Mouse (Mus musculus) 3T3-L1 (cell line): ENCODE results near the gene Cct7.
A peak's percentile ranks its signal among the peaks of the same experiment; 100 is the strongest.

Experiments
- DNase-seq: peaks from one replicate; pipeline ENCODE4 v3.0.0-alpha.2; 2015; ENCODE audit warnings: low read depth, low spot score

Gene Cct7

DNA sequence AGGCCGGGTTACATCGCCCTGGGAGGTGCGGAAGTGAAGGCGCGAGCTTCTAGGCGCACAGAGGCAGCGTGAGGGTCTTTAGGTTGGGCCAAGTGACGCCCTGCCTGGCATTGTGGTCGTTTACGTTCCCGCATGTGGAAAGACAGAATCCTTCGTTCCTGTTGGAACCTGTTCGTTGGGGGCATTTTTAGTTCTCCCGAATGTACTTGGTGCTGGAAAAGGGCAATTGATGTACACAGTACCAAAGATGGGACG, 1.0 kb downstream of the Cct7 start:
- no peak for DNase-seq

DNA sequence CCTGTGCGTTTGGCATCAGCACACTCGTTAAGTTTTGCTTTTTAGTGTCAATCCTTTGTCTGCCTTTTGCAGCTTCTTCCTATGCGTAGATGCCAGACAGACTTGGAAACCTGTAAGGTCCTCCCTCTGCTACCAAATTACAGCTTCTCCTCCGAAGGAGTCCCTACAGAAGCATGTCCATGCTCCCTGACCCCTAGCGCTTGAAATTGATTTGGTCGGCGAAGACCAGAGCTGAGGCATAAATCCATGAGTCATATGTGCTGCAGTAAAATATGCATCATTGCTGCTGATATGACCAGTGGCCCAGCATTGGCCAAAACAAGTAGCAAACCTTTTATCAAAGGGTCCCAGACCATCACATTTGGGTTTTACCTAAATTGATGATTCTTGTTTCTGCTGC, 1.5 kb downstream of the Cct7 start:
- peak; percentile 73 for DNase-seq

DNA sequence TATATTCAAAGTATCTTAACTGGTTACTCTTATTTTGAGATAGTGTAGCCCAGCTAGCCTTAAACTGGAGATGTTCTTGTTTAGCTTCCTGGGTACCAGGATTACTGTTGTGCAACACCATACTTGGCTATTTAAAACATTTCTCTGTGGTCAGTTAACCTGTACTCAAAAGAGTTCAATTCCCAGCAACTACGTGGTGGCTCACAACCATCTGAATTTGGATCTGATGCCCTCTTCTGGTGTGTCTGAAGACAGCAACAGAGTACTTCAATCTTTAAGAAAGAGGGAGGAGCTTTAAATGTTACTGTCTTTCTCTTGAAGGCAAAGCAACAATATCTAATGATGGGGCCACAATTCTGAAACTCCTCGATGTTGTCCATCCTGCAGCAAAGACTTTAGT, 8.3 kb downstream of the Cct7 start:
- peak; percentile 51 for DNase-seq

DNA sequence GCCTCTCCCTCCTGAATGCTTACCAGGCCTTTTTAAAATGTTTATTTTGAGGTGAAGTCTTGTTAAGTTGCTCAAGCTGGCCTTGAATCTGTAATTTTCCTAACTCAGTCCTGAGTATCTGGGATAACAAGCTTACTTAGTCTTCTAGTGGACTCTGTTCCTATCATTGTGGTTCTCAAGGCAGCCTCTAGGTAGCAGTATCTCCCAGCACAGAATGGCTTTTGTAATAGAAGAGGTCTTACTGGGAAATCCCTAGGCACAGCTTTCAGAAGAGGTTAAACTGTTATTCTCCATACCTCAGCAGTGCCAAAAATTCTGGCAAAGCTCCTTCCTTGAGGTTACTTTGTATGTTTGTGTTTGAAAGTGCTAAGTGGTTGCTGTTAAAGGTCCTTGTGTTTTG, 14.1 kb downstream of the Cct7 start:
- DNase-seq: peak; percentile 63

DNA sequence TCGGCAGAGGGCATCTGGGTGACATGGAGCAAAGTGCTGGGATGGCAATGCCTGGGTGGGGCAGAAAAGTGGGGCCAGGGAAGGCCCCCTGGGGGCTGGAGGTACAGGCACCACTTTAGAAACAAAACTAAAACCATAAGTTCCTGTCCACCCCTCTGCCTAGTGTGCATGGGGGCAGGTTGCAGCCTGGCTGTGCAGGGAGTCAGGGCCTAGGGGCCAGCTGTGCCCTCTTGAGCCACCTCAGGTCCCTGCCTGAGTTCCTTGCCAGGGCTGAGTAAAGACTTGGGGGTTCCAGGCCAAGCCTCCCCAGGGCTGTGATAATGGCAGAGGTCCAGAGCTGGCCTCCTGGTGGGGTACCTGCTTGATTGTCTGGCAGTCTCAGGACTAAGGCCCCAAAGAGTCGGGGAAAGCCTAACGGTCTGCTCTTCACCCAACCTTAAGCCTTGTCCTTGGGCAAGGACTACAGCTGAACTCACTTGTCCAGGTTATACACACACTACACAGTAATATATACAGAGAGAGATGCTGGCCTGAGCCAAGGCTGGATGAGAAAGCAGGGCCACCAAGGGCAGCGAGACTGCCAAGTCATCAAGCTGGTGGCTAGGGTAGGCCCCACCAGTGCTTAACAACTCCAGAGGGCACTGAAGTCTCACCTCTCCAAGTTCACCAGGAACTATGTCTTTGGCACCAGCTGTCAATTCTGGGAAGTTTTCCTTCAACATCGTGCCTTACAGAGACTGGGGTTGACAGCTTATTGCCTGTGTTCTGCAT, 18.5 kb downstream of the Cct7 start:
- DNase-seq: no peak

DNA sequence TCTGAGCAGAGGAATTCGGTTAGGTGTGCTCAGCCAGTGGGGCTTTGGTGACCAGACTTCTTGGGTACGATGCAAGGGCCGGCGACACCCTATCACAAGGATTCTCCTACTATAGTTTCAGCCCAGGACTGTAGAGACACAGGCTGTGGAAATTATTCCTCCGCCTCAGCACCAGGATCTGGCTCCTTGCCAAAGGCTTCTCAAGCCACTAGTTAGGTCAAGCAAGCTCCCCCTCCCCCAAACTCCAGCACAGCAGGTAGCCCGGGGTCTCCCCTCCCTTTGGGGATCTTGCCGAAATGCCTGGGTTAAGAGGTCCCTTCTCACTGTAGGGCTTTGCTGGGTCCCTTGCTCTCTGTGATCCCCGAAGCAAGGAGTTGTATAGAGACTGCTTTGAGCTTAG, 20.6 kb downstream of the Cct7 start:
- DNase-seq: no peak

DNA sequence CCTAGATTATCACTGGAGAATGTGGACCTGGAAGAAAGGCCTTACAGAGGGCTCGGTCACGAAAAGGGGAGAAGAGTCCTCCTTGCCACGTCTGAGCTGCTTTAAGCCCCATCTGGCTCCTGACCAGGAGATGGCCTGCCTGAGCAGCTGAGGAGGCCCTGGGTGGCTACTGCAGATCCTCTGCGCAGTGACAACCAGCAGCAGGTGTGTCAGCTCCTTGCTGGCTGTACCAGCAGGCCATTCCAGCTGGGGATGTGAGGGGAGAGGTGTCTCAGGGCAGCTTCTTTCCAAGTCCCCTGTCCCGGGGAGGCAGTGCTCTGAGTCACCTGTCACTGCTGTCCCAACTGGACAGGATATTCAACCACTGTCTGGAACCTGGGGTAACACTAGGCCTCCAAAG, 21.2 kb downstream of the Cct7 start:
- DNase-seq: no peak

DNA sequence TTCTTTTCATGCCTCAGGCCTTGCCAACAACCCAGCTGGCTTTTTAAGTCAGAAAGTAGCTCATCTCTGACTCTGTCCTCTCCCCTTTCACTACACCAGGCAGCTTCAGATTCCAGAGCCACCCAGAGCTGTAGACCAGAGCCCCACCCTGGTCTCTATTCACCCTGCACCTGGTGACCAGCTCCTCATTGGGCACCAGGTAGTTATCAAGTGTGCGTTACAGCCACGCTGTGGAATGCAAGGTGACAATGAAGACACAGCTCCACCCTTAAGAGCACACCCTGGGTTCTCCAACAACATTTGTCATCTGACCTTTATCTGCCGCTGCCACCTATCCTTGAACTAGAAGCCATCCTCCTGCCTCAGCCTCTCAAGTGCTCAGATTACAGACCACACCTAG, 24.3 kb downstream of the Cct7 start:
- DNase-seq: no peak

DNA sequence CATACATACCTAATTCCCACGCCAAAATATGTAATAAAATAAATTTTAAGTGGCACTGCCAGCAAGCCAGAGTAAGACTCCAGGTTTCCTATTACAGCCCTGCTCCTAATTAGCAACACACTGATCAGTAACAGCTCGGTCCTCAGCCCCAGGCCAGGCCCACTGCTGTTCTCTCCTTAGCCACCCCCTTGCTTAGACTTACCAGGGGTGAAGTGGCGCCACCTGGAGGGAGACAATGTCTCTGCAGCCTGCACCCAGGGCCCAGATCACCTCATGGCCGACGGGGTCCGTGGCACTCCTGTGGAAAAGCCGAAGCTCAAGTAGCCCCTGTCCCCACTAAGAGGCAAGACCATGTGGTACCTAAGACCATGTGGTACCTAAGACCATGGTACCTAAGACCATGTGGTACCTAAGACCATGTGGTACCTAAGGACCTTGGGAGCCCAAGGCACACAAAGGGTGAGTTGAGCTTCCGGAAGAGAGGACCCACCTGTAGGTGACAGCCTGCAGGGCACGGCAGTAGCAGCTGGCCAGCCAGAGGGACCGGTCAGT, 26.1 kb downstream of the Cct7 start:
- DNase-seq: peak; percentile 29

DNA sequence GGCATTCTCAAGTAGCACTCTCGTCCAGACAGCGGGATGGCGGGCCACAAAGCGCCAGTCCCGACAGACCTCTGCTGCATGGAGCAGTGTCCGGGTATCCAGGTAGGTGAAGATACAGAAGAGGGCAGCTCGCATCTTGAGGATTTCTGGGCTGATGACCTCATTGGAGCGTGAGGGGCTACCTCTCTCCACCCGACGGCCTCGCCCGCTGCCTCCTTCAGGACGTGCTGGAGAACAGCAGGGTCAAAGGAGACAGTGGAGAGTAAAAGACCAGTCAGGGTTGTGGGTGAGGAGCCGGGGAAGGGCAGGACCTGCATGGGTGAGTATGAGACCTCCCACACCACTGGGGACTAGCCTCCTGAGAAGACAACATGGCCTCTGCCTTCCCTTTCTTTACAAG, 27.1 kb downstream of the Cct7 start:
- no peak for DNase-seq

DNA sequence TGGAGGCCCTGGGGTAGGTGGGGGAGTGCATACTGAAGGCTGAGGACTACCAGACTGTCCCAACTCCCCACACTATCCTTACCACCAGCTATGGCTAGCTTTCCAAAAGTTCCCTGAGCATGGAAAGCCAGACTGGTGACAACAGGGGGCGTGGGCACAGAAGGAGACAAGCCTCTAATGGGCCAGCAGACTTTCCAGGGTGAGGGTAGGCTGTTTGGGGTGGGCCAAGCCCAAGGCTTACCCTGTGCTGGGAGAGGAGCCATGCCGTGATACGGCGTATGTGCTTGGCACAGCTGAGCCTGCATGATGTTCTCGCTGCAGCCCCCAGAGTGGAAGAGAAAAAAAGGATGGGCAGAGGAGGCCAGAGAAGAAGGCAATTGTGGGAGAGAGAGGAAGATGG, 28.7 kb downstream of the Cct7 start:
- DNase-seq: no peak

DNA sequence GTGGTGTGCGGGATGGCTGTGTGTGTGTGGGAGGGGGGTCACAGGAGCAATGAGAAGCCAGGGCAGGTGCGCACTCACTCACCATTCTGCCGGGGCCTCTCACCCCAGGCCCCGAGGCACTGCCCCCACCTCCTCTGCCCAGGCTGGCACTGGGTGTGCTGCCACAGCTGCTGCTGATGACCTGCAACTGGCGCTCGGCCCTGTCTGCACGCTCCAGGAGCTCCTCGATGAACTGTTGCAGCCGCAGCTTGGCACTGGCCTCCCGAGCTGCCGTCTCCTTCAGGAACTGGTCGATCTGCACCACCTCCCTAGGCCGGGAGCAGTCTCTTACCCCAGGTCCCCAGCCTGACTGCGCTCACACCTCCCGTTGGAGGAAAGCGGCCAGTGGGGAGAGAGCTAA, 29.4 kb downstream of the Cct7 start:
- DNase-seq: no peak

DNA sequence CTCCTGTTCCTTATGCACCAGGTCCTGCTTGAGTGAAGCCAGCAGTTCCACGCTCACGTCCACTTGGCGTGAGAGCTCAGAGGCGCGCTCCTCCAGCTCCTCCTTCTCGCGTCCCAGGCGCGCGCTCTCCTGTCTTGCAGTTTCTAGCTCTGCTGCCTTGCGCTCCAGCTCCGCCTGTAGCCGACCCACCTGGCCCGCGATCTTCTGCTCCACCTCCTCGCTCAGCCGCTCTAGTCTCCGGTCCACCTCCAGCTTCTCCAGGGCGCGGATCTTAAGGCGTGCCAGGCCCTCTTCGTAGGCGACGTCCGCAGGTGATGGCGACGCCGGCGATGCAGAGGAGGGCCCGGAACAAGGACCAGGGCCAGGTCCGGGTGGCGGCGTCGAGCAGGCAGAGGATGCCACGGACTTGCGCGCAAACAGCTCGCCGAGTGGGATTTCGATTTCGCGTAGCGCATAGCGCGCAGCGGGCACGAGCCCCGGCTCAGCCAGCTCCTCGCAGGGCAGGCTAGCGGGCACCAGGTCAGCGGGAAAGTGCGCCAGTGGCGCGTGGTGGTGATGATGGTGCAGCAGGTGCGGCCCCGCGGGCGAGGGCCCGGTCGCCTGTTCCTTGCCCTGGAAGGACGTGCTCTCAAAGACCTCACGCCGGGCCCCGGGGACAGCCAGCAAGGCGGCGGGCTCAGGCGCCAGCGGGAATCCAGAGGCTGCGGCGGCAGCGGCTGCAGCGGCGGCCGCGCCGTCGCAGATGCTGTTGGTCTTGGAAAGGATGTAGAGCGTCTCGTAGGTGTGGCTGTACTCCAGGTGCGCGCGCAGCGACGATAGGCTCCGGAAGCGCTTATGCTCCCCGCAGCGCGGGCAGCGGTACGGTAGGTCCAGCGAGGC, 32.8 kb downstream of the Cct7 start:
- DNase-seq: no peak

DNA sequence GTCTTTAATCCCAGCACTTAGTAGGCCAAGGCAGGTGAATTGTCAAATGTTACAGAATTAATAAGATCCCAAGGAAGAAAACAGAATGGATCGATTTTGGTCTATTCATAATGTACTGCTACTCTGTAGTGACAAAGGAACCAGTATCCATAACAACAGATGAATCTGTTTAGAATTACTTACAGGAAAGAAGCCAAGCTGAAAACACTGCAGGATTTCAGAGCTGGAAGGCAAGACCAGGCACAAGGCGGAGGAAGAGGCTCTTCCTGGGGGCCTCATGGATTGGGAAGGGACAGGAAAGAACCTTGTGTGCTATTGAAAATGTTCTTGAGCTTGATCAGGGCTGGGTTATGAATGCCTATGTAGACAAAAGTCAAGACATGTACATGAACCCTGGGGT, 34.4 kb downstream of the Cct7 start:
- no peak for DNase-seq

DNA sequence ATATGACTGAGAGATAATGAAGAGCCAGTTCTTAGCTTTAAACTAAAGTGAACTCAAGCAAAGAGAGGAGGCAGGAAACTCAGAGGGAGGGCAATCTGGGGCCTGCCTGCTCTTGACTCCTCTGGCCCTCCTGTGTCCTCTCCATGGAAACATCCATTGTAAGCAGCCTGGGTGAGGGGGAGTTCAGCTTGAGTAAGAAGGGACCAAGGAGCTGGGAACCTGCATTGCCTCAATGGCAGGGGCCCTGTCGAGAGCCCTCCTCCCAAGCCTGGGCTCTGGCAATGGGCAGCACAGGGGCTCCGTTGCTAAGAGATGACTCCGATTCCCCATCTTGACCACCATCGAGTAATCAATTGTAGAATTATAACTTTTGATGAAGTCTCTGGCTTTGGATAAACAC, 37.2 kb downstream of the Cct7 start:
- no peak for DNase-seq

DNA sequence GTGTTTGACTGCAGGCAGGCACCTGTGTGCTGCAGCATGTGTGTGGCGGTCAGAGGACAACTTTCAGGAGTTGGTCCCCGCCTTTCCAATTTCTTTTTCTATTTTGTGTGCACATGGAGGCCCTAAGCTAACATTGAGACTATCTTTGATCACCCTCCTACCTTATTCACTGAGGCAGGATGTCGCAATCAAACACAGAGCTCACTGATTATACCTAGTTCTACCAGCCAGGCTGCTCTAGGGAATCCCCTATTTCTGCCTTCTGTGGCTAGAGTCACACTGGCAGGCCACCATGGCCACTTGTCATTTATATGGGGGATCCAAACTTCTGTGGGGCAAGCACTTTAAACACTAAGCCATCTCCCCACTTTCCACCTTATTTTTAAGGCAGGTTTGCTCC, 38.4 kb downstream of the Cct7 start:
- no peak for DNase-seq

DNA sequence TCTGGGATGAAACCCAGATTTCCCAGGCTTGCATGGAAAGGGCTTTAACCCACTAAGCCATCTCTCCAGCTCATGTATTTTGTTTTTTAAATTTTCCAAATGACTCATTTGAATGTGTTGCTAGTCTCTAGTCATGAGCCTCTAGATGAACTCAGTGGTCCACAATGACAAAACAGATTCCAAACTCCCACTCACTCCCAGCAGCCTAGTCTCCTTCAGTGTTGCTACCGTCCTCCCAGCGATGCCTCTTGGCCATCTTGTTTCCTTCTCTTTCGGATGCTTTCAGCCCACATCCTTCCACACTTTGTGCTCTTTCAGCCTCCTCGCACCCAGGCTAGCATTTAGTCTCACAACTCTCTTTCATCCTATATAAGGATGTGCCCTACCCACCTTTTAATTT, 38.9 kb downstream of the Cct7 start:
- no peak for DNase-seq

DNA sequence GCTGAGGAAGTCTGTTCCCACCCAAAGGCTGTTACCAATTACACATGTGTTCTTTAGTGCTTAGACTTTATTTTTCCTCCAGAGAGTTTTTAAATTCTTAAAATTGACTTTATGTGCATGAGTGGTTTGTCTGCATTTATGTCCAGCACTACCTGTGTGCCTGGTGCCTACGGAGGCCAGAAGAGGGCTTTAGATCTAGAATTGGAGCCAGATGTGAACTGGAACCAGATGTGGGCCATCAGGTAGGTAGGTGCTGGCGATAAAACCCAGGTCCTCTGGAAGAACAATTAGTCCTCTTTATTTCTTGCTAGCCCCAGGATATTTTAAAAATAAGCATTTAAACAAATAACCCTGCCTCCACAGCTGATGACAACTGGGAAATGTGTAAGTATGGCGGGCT, 40.3 kb downstream of the Cct7 start:
- DNase-seq: no peak

DNA sequence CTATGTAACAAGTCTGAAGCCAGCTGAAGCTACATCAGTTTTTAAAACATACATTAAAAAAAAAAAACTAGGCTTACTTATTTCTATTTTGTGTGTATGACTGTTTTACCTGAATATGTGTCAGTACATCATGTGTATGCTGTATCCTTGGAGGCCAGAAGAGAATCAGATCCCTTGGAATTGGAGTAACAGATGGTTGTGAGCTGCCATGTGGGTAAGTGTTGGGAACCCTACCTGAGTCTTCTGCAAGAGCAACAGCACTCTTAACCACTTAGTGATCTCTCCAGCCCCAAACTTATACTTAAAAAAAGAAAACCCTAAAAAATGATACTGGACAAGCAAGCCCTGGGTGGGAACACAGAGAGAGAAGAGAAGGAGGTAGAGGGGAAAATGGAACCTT, 45.7 kb downstream of the Cct7 start:
- DNase-seq: no peak

DNA sequence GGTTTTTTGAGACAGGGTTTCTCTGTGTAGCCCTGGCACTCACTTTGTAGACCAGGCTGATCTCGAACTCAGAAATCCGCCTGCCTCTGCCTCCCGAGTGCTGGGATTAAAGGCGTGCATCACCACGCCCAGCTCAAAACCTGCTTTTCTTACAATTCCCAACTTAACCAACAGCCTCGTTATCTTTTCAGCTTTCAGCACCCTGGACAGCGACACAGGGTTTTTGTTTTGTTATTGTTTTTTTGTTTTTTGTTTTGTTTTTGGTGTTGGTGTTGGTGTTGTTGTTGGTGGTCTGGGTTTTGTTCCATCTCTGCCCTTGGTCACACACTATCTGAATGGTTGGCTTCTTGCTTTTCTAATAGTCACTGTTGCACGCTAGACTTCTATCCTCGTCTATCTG, 46.8 kb downstream of the Cct7 start:
- DNase-seq: peak; percentile 44

DNA sequence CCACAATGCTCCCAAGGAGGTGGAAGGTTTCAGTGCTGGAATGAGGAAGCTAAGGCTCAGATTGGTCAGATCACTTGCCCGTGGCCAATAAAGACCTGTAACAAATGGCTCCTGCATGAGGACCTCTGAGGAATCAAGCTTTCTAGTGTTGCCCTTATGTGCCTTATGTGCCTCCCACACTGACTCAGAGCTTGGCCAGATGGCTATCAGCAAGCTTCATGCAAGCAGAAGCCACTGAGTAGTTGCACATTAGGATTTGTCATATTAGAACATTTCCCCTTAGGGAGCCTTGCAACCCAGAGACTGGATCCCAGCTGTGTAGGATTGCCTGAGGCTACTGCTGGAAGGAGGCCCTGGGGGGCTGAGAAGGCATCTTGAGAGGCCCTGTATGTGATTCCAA, 49.1 kb downstream of the Cct7 start:
- no peak for DNase-seq

DNA sequence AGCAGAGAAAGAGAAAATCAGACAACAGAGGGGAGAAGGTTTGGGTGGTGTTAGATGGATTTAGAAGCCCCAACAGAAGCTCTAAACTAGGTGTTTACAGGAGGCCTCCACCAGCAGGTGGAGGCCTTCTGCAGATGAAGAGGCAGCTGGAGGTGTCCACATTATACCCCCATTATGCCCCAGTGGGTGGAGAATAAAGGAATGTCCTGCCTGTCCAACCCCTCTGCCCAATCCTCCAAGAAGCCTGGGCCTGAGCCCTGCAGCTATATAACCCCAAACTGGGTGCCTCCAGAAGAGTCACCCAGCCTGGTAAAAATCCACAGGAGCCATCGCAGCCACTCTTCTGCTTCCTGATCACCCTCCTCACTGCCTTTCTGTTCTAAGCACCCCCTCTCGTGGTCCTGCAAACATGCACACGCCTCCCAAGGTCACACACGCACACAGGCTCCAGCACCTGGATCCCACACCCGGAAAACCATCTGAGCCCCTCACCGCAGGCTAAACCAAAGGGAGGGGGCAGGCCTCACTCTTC, 50.3 kb downstream of the Cct7 start:
- DNase-seq: no peak
